Comparison of ENCODE assay signal across 10 mouse cellular contexts in the genomic region with DNA sequence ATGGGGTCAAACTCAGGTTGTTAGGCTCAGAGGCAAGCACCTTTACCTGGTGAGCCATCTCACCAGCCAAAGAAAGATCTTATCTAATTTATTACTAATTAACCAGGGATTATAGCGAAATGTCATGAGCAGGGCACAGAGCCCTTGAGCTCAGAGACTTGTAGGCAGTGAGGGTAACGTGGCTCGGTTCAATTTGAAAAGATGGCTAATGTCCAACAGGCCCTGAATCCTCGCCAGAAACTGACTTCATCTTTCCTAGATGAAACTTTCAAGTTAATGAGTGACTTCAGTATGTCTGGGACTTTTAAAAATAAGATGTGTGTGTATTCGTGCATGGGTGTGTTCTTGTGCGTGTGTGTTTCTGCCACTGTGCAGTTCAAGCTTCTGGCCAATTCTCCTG. TPM values are rescaled to one million over a fixed set of nuclear protein-coding genes. Genes with fewer than 3 reads are reported as not detected.
DNase-seq lines count a peak whose midpoint lies in the region; ATAC-seq and TF ChIP-seq lines count a peak whose summit lies in the region.
"Had no signal": no experiment of that assay in that cellular context is flagged by ENCODE, and none has a peak within 500 bp of the region (broad histone marks: within the 10 kb centered on the region; RNA-seq: fewer than 3 reads in every experiment).

No protein-coding gene starts in this region.

- H3K9ac ChIP-seq in liver, adult 2 months (ENCODE audit: low read depth, low read length): no peak overlapping the region
- no peak overlapping the region for H3K9ac ChIP-seq in liver, embryonic 11.5 days (ENCODE audit: low read depth, low read length)
- H3K9ac ChIP-seq in intestine, embryonic 15.5 days: no peak overlapping the region
- H3K9ac ChIP-seq: hindbrain, embryonic 13.5 days had no signal

- no peak overlapping the region for H3K27ac ChIP-seq in liver, adult 2 months (replicated peaks; ENCODE audit: insufficient read depth, low read depth, low read length)
- no peak overlapping the region for H3K27ac ChIP-seq in liver, embryonic 11.5 days (ENCODE audit: low read depth, low read length)
- peak overlapping the region; percentile 76 for H3K27ac ChIP-seq in intestine, embryonic 15.5 days
- H3K27ac ChIP-seq: hindbrain, embryonic 13.5 days; macrophage had no signal

- H3K79me2 ChIP-seq in liver, adult 2 months (ENCODE audit: control insufficient read depth, insufficient read depth, low read length): no peaks in the 10 kb centered on the region

- no peak for TF ChIP-seq CTCF in liver, adult 2 months (IDR thresholded peaks at IDR 0.05; ENCODE audit: low read depth, low read length)

- no peaks in the 10 kb centered on the region for H3K36me3 ChIP-seq in liver, adult 2 months (ENCODE audit: control insufficient read depth, insufficient read depth, low read length)
- H3K36me3 ChIP-seq in liver, embryonic 11.5 days (ENCODE audit: control insufficient read depth, insufficient read depth, low read length): no peaks in the 10 kb centered on the region
- H3K36me3 ChIP-seq in intestine, embryonic 15.5 days: no peaks in the 10 kb centered on the region
- H3K36me3 ChIP-seq: hindbrain, embryonic 13.5 days had no signal

- no peak overlapping the region for H3K4me2 ChIP-seq in liver, embryonic 11.5 days
- peak overlapping the region; percentile 11; the same call in 1 of the 2 replicates for H3K4me2 ChIP-seq in intestine, embryonic 15.5 days (replicated peaks)
- H3K4me2 ChIP-seq: hindbrain, embryonic 13.5 days had no signal

- no peak for TF ChIP-seq POLR2A in liver, adult 2 months (IDR thresholded peaks at IDR 0.05; ENCODE audit: extremely low read depth, insufficient read depth, low read length)

- 18% methylated on average over 6 of the region's 6 CpGs for WGBS in liver, adult 2 months
- 78% methylated on average over 6 of the region's 6 CpGs for WGBS in liver, embryonic 11.5 days
- WGBS in intestine, embryonic 15.5 days: 40% methylated on average over 6 of the region's 6 CpGs

- peak; percentile 98 for DNase-seq in liver, adult 2 months (ENCODE audit: extremely low read depth, low read depth, low spot score)
- no peak for DNase-seq in liver, embryonic 11.5 days (ENCODE audit: low spot score)
- DNase-seq in adipocyte (ENCODE audit: low spot score): peak; percentile 80
- peak; percentile 88 to 92 for DNase-seq in kidney, postnatal 36 days
- DNase-seq in gastrocnemius, postnatal 10 days: no peak
- no peak for DNase-seq in spleen, adult 12 weeks (ENCODE audit: low spot score)

- no peaks in the 10 kb centered on the region for H3K27me3 ChIP-seq in liver, adult 2 months (ENCODE audit: control insufficient read depth, insufficient read depth, low read length)
- no peaks in the 10 kb centered on the region for H3K27me3 ChIP-seq in liver, embryonic 11.5 days (replicated peaks; ENCODE audit: control insufficient read depth, insufficient read depth, low read length)
- no peaks in the 10 kb centered on the region for H3K27me3 ChIP-seq in intestine, embryonic 15.5 days (replicated peaks)
- H3K27me3 ChIP-seq: hindbrain, embryonic 13.5 days had no signal

- ATAC-seq in liver, embryonic 11.5 days (replicated peaks; ENCODE audit: low FRiP score): no peak
- peak; percentile 56 for ATAC-seq in intestine, embryonic 15.5 days
- no peak for ATAC-seq in erythroblast, adult 5-6 weeks (replicated peaks; ENCODE audit: low FRiP score, poor library complexity, severe bottlenecking)

- peaks cover 10% of the 10 kb centered on the region for H3K4me1 ChIP-seq in liver, adult 2 months (ENCODE audit: control insufficient read depth, insufficient read depth, low read length)
- no peaks in the 10 kb centered on the region for H3K4me1 ChIP-seq in liver, embryonic 11.5 days (replicated peaks; ENCODE audit: control insufficient read depth, insufficient read depth, low read length)
- H3K4me1 ChIP-seq in intestine, embryonic 15.5 days (replicated peaks): peaks cover 19% of the 10 kb centered on the region
- H3K4me1 ChIP-seq: hindbrain, embryonic 13.5 days had no signal

- H3K4me3 ChIP-seq in liver, adult 2 months (ENCODE audit: insufficient read depth, low read depth, low read length): no peak overlapping the region
- no peak overlapping the region for H3K4me3 ChIP-seq in liver, embryonic 11.5 days (ENCODE audit: low read depth, low read length)
- no peak overlapping the region for H3K4me3 ChIP-seq in intestine, embryonic 15.5 days (replicated peaks)
- H3K4me3 ChIP-seq: hindbrain, embryonic 13.5 days had no signal

- H3K9me3 ChIP-seq in liver, embryonic 11.5 days (ENCODE audit: control insufficient read depth, low read length): no peaks in the 10 kb centered on the region
- H3K9me3 ChIP-seq in intestine, embryonic 15.5 days: no peaks in the 10 kb centered on the region
- H3K9me3 ChIP-seq: hindbrain, embryonic 13.5 days had no signal

RNA-seq across cellular contexts. Expression of gene Rab44, which starts 8.9 kb away (rescaled TPM):
- total RNA-seq in liver, adult 2 months (2014; rRNA removed): 0.07 TPM in 1 of 2 replicates, not detected in the other
- 0.15 TPM in 1 of 2 replicates, not detected in the other for polyA plus RNA-seq in liver, adult 2 months (2012; rRNA removed)
- 4.4 TPM in 2 replicates for polyA plus RNA-seq in liver, embryonic 11.5 days (2014; fragmentation: Nextera tagmentation; extraction: Ambion mirVana)
- 0.53 and 0.61 TPM in 2 replicates for polyA plus RNA-seq in intestine, embryonic 15.5 days (2015; fragmentation: Nextera tagmentation; extraction: Ambion mirVana)
- 34.8 and 43.7 TPM in 2 replicates for total RNA-seq in erythroblast, adult 5-6 weeks (2015; ENCODE audit: low replicate concordance)
- 31.5 and 38.7 TPM in 2 replicates for total RNA-seq in erythroblast, adult 5-6 weeks (2017; ENCODE audit: low replicate concordance)
- total RNA-seq in gastrocnemius, postnatal 10 days (2021): 1 to 10 TPM in 1 of 2 experiments, under 1 TPM in 1; 0.68 to 1.6 TPM

RNA-seq across cellular contexts. Expression of gene Cdkn1a, which starts 32.0 kb away (rescaled TPM):
- 0.37 and 0.60 TPM in 2 replicates for total RNA-seq in liver, adult 2 months (2014; rRNA removed)
- polyA plus RNA-seq in liver, adult 2 months (2012; rRNA removed): 6.9 and 9.3 TPM in 2 replicates
- polyA plus RNA-seq in liver, embryonic 11.5 days (2014; fragmentation: Nextera tagmentation; extraction: Ambion mirVana): 12.2 and 13.8 TPM in 2 replicates
- 92.2 and 98.3 TPM in 2 replicates for polyA plus RNA-seq in intestine, embryonic 15.5 days (2015; fragmentation: Nextera tagmentation; extraction: Ambion mirVana)
- 0.63 and 4.6 TPM in 2 replicates for total RNA-seq in erythroblast, adult 5-6 weeks (2015; ENCODE audit: low replicate concordance)
- 0.34 and 0.42 TPM in 2 replicates for total RNA-seq in erythroblast, adult 5-6 weeks (2017; ENCODE audit: low replicate concordance)
- 10 to 100 TPM; 43.0 to 46.3 TPM for total RNA-seq in gastrocnemius, postnatal 10 days (2021)

Comparison
In these comparisons a context has a peak if more than half of its experiments do, and no peak if none do; other contexts are left out.
1. DNase-seq: peak in liver, adult 2 months (single experiment), adipocyte (single experiment) and kidney, postnatal 36 days (2 of 2); none in liver, embryonic 11.5 days (single experiment), gastrocnemius, postnatal 10 days (single experiment) and spleen, adult 12 weeks (single experiment).
2. RNA of gene Rab44, which starts 8.9 kb away (total RNA-seq): 31.5 to 43.7 TPM in erythroblast, adult 5-6 weeks; 0.68 to 1.6 TPM in gastrocnemius, postnatal 10 days and 0.07 TPM in liver, adult 2 months; every median in the first group is over 10 times any median in the second.
3. RNA of gene Cdkn1a, which starts 32.0 kb away (total RNA-seq): 43.0 to 46.3 TPM in gastrocnemius, postnatal 10 days; 0.34 to 4.6 TPM in erythroblast, adult 5-6 weeks and 0.37 to 0.60 TPM in liver, adult 2 months; every median in the first group is over 4 times any median in the second.